Mouse (Mus musculus) lung, adult 2 months (tissue): ENCODE results near the gene Adssl1.

Experiments
- CTCF ChIP-seq: fragments of 200-500 bp; IDR thresholded peaks from 2 replicates; pipeline ENCODE4 v1.5.1; 2011; ENCODE audit warnings: mild to moderate bottlenecking, low read length, control low read depth; ENCODE audit not compliant: insufficient read depth
- POLR2A ChIP-seq: fragments of 200-500 bp; IDR thresholded peaks from 2 replicates; pipeline ENCODE4 v1.6.1; 2011; ENCODE audit warnings: low read depth, mild to moderate bottlenecking, control low read depth, low read length, borderline replicate concordance; ENCODE audit errors: extremely low read depth

- TF ChIP-seq CTCF (no peak), POLR2A (no peak)
Observed at GRCm38 (mm10) chr12:112597618-112598017, 22.2 kb upstream of the Adssl1 start.
